Mouse (Mus musculus) embryonic facial prominence, embryonic 14.5 days (tissue): ENCODE data around the gene Mast2. TPM values are rescaled to one million over a fixed set of nuclear protein-coding genes. Genes with fewer than 3 reads are reported as not detected.

Experiments
- ATAC-seq: fragments of 200-750 bp; cut with Nextera tagmentation; 2 replicates; pipeline ENCODE4 v1.8.0; 2017; ENCODE audit warnings: low read depth, moderate number of reproducible peaks, moderate TSS enrichment
- DNase-seq: peaks from one replicate; pipeline ENCODE4 v3.0.0-alpha.2; 2015; ENCODE audit warnings: low spot score
- H3K27ac ChIP-seq: fragments of 300-500 bp; sonication (generic); replicated peaks from 2 replicates; pipeline ENCODE4 v1.5.1; 2014; ENCODE audit warnings: low read depth, mild to moderate bottlenecking, low read length, moderate library complexity
- H3K27me3 ChIP-seq: fragments of 300-500 bp; sonication (generic); replicated peaks from 2 replicates; pipeline ENCODE4 v1.6.1; 2014; ENCODE audit warnings: low read length; ENCODE audit not compliant: control insufficient read depth, insufficient read depth
- H3K36me3 ChIP-seq: fragments of 300-500 bp; sonication (generic); 2 replicates; pipeline ENCODE4 v1.6.1; 2014; ENCODE audit warnings: low read length, mixed read lengths; ENCODE audit not compliant: control insufficient read depth, insufficient read depth
- H3K4me1 ChIP-seq: fragments of 300-500 bp; sonication (generic); 2 replicates; pipeline ENCODE4 v1.6.1; 2014; ENCODE audit warnings: antibody characterized with exemption, low read length; ENCODE audit not compliant: control insufficient read depth, insufficient read depth
- H3K4me2 ChIP-seq: fragments of 300-500 bp; sonication (generic); 2 replicates; pipeline ENCODE4 v1.6.1; 2014; ENCODE audit warnings: low read depth, mild to moderate bottlenecking, low read length, moderate library complexity, mixed read lengths
- H3K4me3 ChIP-seq: fragments of 300-500 bp; sonication (generic); 2 replicates; pipeline ENCODE4 v1.5.1; 2014; ENCODE audit warnings: low read depth, mild to moderate bottlenecking, low read length
- H3K9ac ChIP-seq: fragments of 300-500 bp; sonication (generic); 2 replicates; pipeline ENCODE4 v1.6.1; 2014; ENCODE audit warnings: low read depth, mild to moderate bottlenecking, low read length, moderate library complexity, mixed read lengths
- H3K9me3 ChIP-seq: fragments of 300-500 bp; sonication (generic); 2 replicates; pipeline ENCODE4 v1.6.1; 2016; ENCODE audit warnings: low read length; ENCODE audit not compliant: control insufficient read depth
- WGBS: fragments of 180-500 bp; shearing (Covaris S2); extraction: QIAGEN DNeasy Blood & Tissue Kit; methylation state at CpG from one replicate; pipeline ENCODE4 v1.1.7; 2014; 5-methylcytosine and 5-hydroxymethylcytosine counted together
- polyA plus RNA-seq: library from polyadenylated mRNA; unstranded; fragments of >200 nt; fragmentation: Nextera tagmentation; extraction: Ambion mirVana; gene quantifications from 2 replicates; pipeline ENCODE4 v1.2.1, GENCODE M21; 2014

The Mast2 gene
- polyA plus RNA-seq, 1 experiment from 2014 or later = 27.0 TPM

GRCm38 (mm10) chr4:116402708-116403107 is 61.3 kb downstream of the Mast2 start:
- whole genome bisulfite sequencing = 83% methylated on average over 1 of the region's 1 CpGs
- no peak overlapping the region for H3K4me2 ChIP-seq
- ATAC-seq (no peak), DNase-seq (no peak)
- H3K36me3 ChIP-seq = no peaks in the 10 kb centered on the region
- no peaks in the 10 kb centered on the region for H3K9me3 ChIP-seq
- no peaks in the 10 kb centered on the region for H3K27me3 ChIP-seq
- H3K27ac ChIP-seq = no peak overlapping the region
- H3K4me1 ChIP-seq = no peaks in the 10 kb centered on the region
- no peak overlapping the region for H3K9ac ChIP-seq
- no peak overlapping the region for H3K4me3 ChIP-seq

- no peak for ATAC-seq
- no peak overlapping the region for H3K4me3 ChIP-seq
Observed at GRCm38 (mm10) chr4:116398051-116398450, 65.9 kb downstream of the Mast2 start.

GRCm38 (mm10) chr4:116377973-116378667 is 85.9 kb downstream of the Mast2 start:
- no peak for DNase-seq
- H3K9me3 ChIP-seq = no peaks in the 10 kb centered on the region
- WGBS = 78% methylated on average over 2 of the region's 2 CpGs

More at GRCm38 (mm10) chr4:116398051-116398450, 65.9 kb downstream of the Mast2 start:
- Histone ChIP-seq H3K27ac (no peak overlapping the region), H3K27me3 (no peaks in the 10 kb centered on the region), H3K4me2 (no peak overlapping the region), H3K36me3 (no peaks in the 10 kb centered on the region), H3K9ac (no peak overlapping the region), H3K4me1 (no peaks in the 10 kb centered on the region), H3K9me3 (no peaks in the 10 kb centered on the region)
- 29% methylated on average over 1 of the region's 1 CpGs for WGBS
- no peak for DNase-seq

GRCm38 (mm10) chr4:116371676-116372075 is 92.3 kb downstream of the Mast2 start:
- WGBS = 53% methylated on average over 1 of the region's 1 CpGs
- DNase-seq (peak; percentile 12), ATAC-seq (no peak)
- Histone ChIP-seq H3K4me3 (no peak overlapping the region), H3K27ac (no peak overlapping the region), H3K36me3 (no peaks in the 10 kb centered on the region), H3K9me3 (no peaks in the 10 kb centered on the region), H3K27me3 (no peaks in the 10 kb centered on the region), H3K4me1 (no peaks in the 10 kb centered on the region), H3K9ac (no peak overlapping the region), H3K4me2 (no peak overlapping the region)

More at GRCm38 (mm10) chr4:116377973-116378667, 85.9 kb downstream of the Mast2 start:
- H3K4me2 ChIP-seq = no peak overlapping the region
- no peak overlapping the region for H3K9ac ChIP-seq
- H3K4me1 ChIP-seq = no peaks in the 10 kb centered on the region
- no peak for ATAC-seq
- no peak overlapping the region for H3K4me3 ChIP-seq
- H3K27me3 ChIP-seq = no peaks in the 10 kb centered on the region
- no peaks in the 10 kb centered on the region for H3K36me3 ChIP-seq
- no peak overlapping the region for H3K27ac ChIP-seq

- ATAC-seq = no peak
- 100% methylated on average over 1 of the region's 1 CpGs for WGBS
- no peak for DNase-seq
- H3K27me3 ChIP-seq = no peaks in the 10 kb centered on the region
- H3K9me3 ChIP-seq = no peaks in the 10 kb centered on the region
- H3K4me1 ChIP-seq = no peaks in the 10 kb centered on the region
- H3K36me3 ChIP-seq = no peaks in the 10 kb centered on the region
- H3K4me2 ChIP-seq = no peak overlapping the region
- no peak overlapping the region for H3K9ac ChIP-seq
- no peak overlapping the region for H3K4me3 ChIP-seq
- no peak overlapping the region for H3K27ac ChIP-seq
Observed at GRCm38 (mm10) chr4:116358099-116358498, 105.9 kb downstream of the Mast2 start.

GRCm38 (mm10) chr4:116352919-116353318 is 111.1 kb downstream of the Mast2 start:
- H3K27ac ChIP-seq = no peak overlapping the region
- no peak overlapping the region for H3K4me2 ChIP-seq
- WGBS = 80% methylated on average over 3 of the region's 3 CpGs
- H3K4me3 ChIP-seq = no peak overlapping the region
- no peak for ATAC-seq
- no peak for DNase-seq
- no peak overlapping the region for H3K9ac ChIP-seq
- H3K9me3 ChIP-seq = no peaks in the 10 kb centered on the region
- no peaks in the 10 kb centered on the region for H3K27me3 ChIP-seq
- no peaks in the 10 kb centered on the region for H3K4me1 ChIP-seq
- H3K36me3 ChIP-seq = peaks cover 4% of the 10 kb centered on the region; the same call in 1 of the 2 replicates

GRCm38 (mm10) chr4:116352496-116352895 is 111.5 kb downstream of the Mast2 start:
- peaks cover 4% of the 10 kb centered on the region; the same call in 1 of the 2 replicates for H3K36me3 ChIP-seq
- no peaks in the 10 kb centered on the region for H3K4me1 ChIP-seq
- no peak for DNase-seq

GRCm38 (mm10) chr4:116342119-116342518 is 121.9 kb downstream of the Mast2 start:
- H3K36me3 ChIP-seq = no peaks in the 10 kb centered on the region
- H3K27me3 ChIP-seq = no peaks in the 10 kb centered on the region
- H3K4me3 ChIP-seq = no peak overlapping the region
- no peak overlapping the region for H3K27ac ChIP-seq
- no peak overlapping the region for H3K4me2 ChIP-seq
- DNase-seq (peak; percentile 80), ATAC-seq (no peak)
- no peaks in the 10 kb centered on the region for H3K9me3 ChIP-seq
- no peak overlapping the region for H3K9ac ChIP-seq
- H3K4me1 ChIP-seq = no peaks in the 10 kb centered on the region

More at GRCm38 (mm10) chr4:116352496-116352895, 111.5 kb downstream of the Mast2 start:
- no peak overlapping the region for H3K4me3 ChIP-seq
- 81% methylated on average over 3 of the region's 3 CpGs for WGBS
- no peaks in the 10 kb centered on the region for H3K27me3 ChIP-seq
- no peaks in the 10 kb centered on the region for H3K9me3 ChIP-seq
- no peak overlapping the region for H3K27ac ChIP-seq
- H3K4me2 ChIP-seq = no peak overlapping the region
- no peak overlapping the region for H3K9ac ChIP-seq
- ATAC-seq = no peak

- Histone ChIP-seq H3K9me3 (no peaks in the 10 kb centered on the region), H3K4me3 (no peak overlapping the region), H3K9ac (no peak overlapping the region), H3K36me3 (0 out of 2 replicates have a peak, but pooled peaks cover 8% of the 10 kb centered on the region), H3K27ac (no peak overlapping the region), H3K27me3 (no peaks in the 10 kb centered on the region), H3K4me1 (no peaks in the 10 kb centered on the region), H3K4me2 (no peak overlapping the region)
- WGBS = 88% methylated on average over 1 of the region's 1 CpGs
- DNase-seq = no peak
- ATAC-seq = no peak
Observed at GRCm38 (mm10) chr4:116336294-116336693, 127.7 kb downstream of the Mast2 start.
